Mouse (Mus musculus) B cell, adult (primary cell): Measurements from ENCODE around the gene Gm904. TPM values are rescaled to one million over a fixed set of nuclear protein-coding genes. Genes with fewer than 3 reads are reported as not detected.

Experiments used
- total RNA-seq: library from RNA; stranded (reverse); gene quantifications from 4 replicates; pipeline ENCODE4 v1.2.4, GENCODE M21; 2023; ENCODE audit not compliant: inconsistent age

Gene Gm904
- not detected in 4 replicates for total RNA-seq

DNA sequence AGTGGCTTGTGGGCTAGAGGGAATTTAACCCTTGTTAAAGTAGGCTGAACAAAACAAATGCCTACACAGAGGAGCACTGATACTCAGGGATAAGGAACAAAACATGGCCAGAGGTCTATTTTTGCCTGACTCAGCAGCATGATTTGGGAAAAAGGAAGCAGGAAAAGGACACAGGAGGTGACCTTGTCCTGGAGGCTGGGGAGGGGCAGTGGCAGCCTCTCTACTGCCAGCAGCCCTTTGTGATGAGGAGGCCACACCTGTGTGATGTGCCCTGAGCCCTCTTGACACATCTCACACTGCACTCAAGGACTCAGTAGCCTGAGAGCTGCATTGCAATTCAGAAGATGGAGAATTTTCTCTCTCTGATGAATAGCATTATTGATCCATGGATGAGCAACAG lies at the start of gene Gm904:
TSS of gene Gm904 (plus strand) at position 301 of the 400 bp plus-strand sequence.

Other genes with a start within 250 kb of the Gm904 start
- gene Fbxw17, start 225.4 kb upstream of the Gm904 start, total RNA-seq = 7.6 to 10.4 TPM (median 9.2 TPM) in 4 replicates
- not detected in 4 replicates for gene Gm47429, start 199.3 kb upstream of the Gm904 start, total RNA-seq
- gene Nutm2, start 175.9 kb upstream of the Gm904 start, total RNA-seq = not detected in 4 replicates
- not detected in 4 replicates for gene Gm8765, start 55.1 kb downstream of the Gm904 start, total RNA-seq